Mouse (Mus musculus): ENCODE measurements around the gene Wnt10a. TPM values are rescaled to one million over a fixed set of nuclear protein-coding genes. Genes with fewer than 3 reads are reported as not detected.

Wnt10a gene
- polyA plus RNA-seq, 1 experiment from 2014 or later: not detected

GRCm38 (mm10) chr1:74787846-74788245, 3.5 kb upstream of the Wnt10a start:
- ATAC-seq (replicated peaks; ENCODE audit: insufficient number of reproducible peaks, insufficient read depth, low FRiP score, low read depth): no peak
- WGBS: 5% methylated on average over 7 of the region's 7 CpGs
- Histone ChIP-seq H3K27ac (no peak overlapping the region), H3K36me3 (no peaks in the 10 kb centered on the region), H3K9me3 (replicated peaks) (no peaks in the 10 kb centered on the region), H3K4me1 (replicated peaks) (peaks cover 20% of the 10 kb centered on the region), H3K9ac (no peak overlapping the region), H3K4me3 (no peak overlapping the region), H3K27me3 (peaks cover 98% of the 10 kb centered on the region), H3K4me2 (no peak overlapping the region)

GRCm38 (mm10) chr1:74788603-74789176, 2.6 kb upstream of the Wnt10a start:
- H3K36me3 ChIP-seq: no peaks in the 10 kb centered on the region
- H3K4me1 ChIP-seq (replicated peaks): peaks cover 20% of the 10 kb centered on the region
- H3K4me2 ChIP-seq: no peak overlapping the region
- H3K4me3 ChIP-seq: no peak overlapping the region
- 17% methylated on average over 6 of the region's 6 CpGs for WGBS
- no peak for ATAC-seq (replicated peaks; ENCODE audit: insufficient number of reproducible peaks, insufficient read depth, low FRiP score, low read depth)
- no peak overlapping the region for H3K9ac ChIP-seq
- H3K27ac ChIP-seq: no peak overlapping the region
- H3K9me3 ChIP-seq (replicated peaks): no peaks in the 10 kb centered on the region
- H3K27me3 ChIP-seq: peaks cover 98% of the 10 kb centered on the region

GRCm38 (mm10) chr1:74790095-74790494, 1.2 kb upstream of the Wnt10a start:
- H3K4me1 ChIP-seq (replicated peaks): peaks cover 24% of the 10 kb centered on the region
- WGBS: 12% methylated on average over 3 of the region's 3 CpGs
- H3K9me3 ChIP-seq (replicated peaks): no peaks in the 10 kb centered on the region
- H3K4me2 ChIP-seq: no peak overlapping the region
- H3K27ac ChIP-seq: no peak overlapping the region
- no peak for ATAC-seq (replicated peaks; ENCODE audit: insufficient number of reproducible peaks, insufficient read depth, low FRiP score, low read depth)
- no peaks in the 10 kb centered on the region for H3K36me3 ChIP-seq
- H3K4me3 ChIP-seq: no peak overlapping the region
- H3K9ac ChIP-seq: no peak overlapping the region
- H3K27me3 ChIP-seq: peaks cover 98% of the 10 kb centered on the region

- Histone ChIP-seq H3K4me2 (no peak overlapping the region), H3K4me3 (no peak overlapping the region), H3K4me1 (replicated peaks) (peaks cover 28% of the 10 kb centered on the region), H3K36me3 (no peaks in the 10 kb centered on the region), H3K27ac (no peak overlapping the region), H3K9me3 (replicated peaks) (no peaks in the 10 kb centered on the region), H3K27me3 (peaks cover 100% of the 10 kb centered on the region), H3K9ac (no peak overlapping the region)
- 15% methylated on average over 19 of the region's 19 CpGs for WGBS
- ATAC-seq (replicated peaks; ENCODE audit: insufficient number of reproducible peaks, insufficient read depth, low FRiP score, low read depth): no peak
Observed at GRCm38 (mm10) chr1:74792831-74793660, 1.7 kb downstream of the Wnt10a start.

GRCm38 (mm10) chr1:74794487-74795144, 3.3 kb downstream of the Wnt10a start:
- ATAC-seq (replicated peaks; ENCODE audit: insufficient number of reproducible peaks, insufficient read depth, low FRiP score, low read depth): 0 out of 2 replicates have a peak, but pooled peaks have one; percentile 15
- Histone ChIP-seq H3K27ac (no peak overlapping the region), H3K4me3 (peak overlapping the region; percentile 34), H3K9ac (no peak overlapping the region), H3K36me3 (no peaks in the 10 kb centered on the region), H3K9me3 (replicated peaks) (no peaks in the 10 kb centered on the region), H3K4me1 (replicated peaks) (peaks cover 28% of the 10 kb centered on the region), H3K27me3 (peaks cover 100% of the 10 kb centered on the region), H3K4me2 (peak overlapping the region; percentile 53)
- 1% methylated on average over 37 of the region's 38 CpGs for WGBS

- Histone ChIP-seq H3K36me3 (no peaks in the 10 kb centered on the region), H3K4me1 (replicated peaks) (peaks cover 28% of the 10 kb centered on the region), H3K9ac (no peak overlapping the region), H3K27me3 (peaks cover 100% of the 10 kb centered on the region), H3K27ac (no peak overlapping the region), H3K9me3 (replicated peaks) (no peaks in the 10 kb centered on the region), H3K4me2 (peak overlapping the region; percentile 53), H3K4me3 (peak overlapping the region; percentile 34)
- no peak for ATAC-seq (replicated peaks; ENCODE audit: insufficient number of reproducible peaks, insufficient read depth, low FRiP score, low read depth)
- 4% methylated on average over 8 of the region's 11 CpGs for WGBS
Observed at GRCm38 (mm10) chr1:74795145-74795529, 3.8 kb downstream of the Wnt10a start.

GRCm38 (mm10) chr1:74797459-74797858, 6.1 kb downstream of the Wnt10a start:
- peaks cover 25% of the 10 kb centered on the region for H3K4me1 ChIP-seq (replicated peaks)
- H3K4me2 ChIP-seq: no peak overlapping the region
- H3K4me3 ChIP-seq: no peak overlapping the region
- no peaks in the 10 kb centered on the region for H3K36me3 ChIP-seq
- no peak overlapping the region for H3K9ac ChIP-seq
- H3K27ac ChIP-seq: no peak overlapping the region
- H3K9me3 ChIP-seq (replicated peaks): no peaks in the 10 kb centered on the region
- 23% methylated on average over 5 of the region's 5 CpGs for WGBS
- peaks cover 98% of the 10 kb centered on the region for H3K27me3 ChIP-seq
- ATAC-seq (replicated peaks; ENCODE audit: insufficient number of reproducible peaks, insufficient read depth, low FRiP score, low read depth): no peak

- peak overlapping the region; percentile 27 for H3K4me3 ChIP-seq
- H3K4me2 ChIP-seq: peak overlapping the region; percentile 53
- peaks cover 98% of the 10 kb centered on the region for H3K27me3 ChIP-seq
- no peaks in the 10 kb centered on the region for H3K9me3 ChIP-seq (replicated peaks)
- WGBS: under 1% methylated on average over 29 of the region's 29 CpGs
- no peak for ATAC-seq (replicated peaks; ENCODE audit: insufficient number of reproducible peaks, insufficient read depth, low FRiP score, low read depth)
- H3K36me3 ChIP-seq: no peaks in the 10 kb centered on the region
- no peak overlapping the region for H3K27ac ChIP-seq
- no peak overlapping the region for H3K9ac ChIP-seq
- H3K4me1 ChIP-seq (replicated peaks): peaks cover 23% of the 10 kb centered on the region
Observed at GRCm38 (mm10) chr1:74800424-74800888, 9.1 kb downstream of the Wnt10a start.

- Histone ChIP-seq H3K4me3 (no peak overlapping the region), H3K4me2 (no peak overlapping the region), H3K36me3 (no peaks in the 10 kb centered on the region), H3K4me1 (replicated peaks) (peaks cover 30% of the 10 kb centered on the region), H3K27me3 (peaks cover 98% of the 10 kb centered on the region), H3K9me3 (replicated peaks) (no peaks in the 10 kb centered on the region), H3K9ac (no peak overlapping the region), H3K27ac (no peak overlapping the region)
- ATAC-seq (replicated peaks; ENCODE audit: insufficient number of reproducible peaks, insufficient read depth, low FRiP score, low read depth): no peak
- 25% methylated on average over 6 of the region's 6 CpGs for WGBS
Observed at GRCm38 (mm10) chr1:74801631-74802140, 10.4 kb downstream of the Wnt10a start.

- Histone ChIP-seq H3K27me3 (peaks cover 98% of the 10 kb centered on the region), H3K27ac (no peak overlapping the region), H3K9ac (peak overlapping the region; percentile 32), H3K4me2 (peak overlapping the region; percentile 86), H3K4me1 (replicated peaks) (peaks cover 40% of the 10 kb centered on the region), H3K9me3 (replicated peaks) (no peaks in the 10 kb centered on the region), H3K36me3 (no peaks in the 10 kb centered on the region), H3K4me3 (peak overlapping the region; percentile 48)
- ATAC-seq (replicated peaks; ENCODE audit: insufficient number of reproducible peaks, insufficient read depth, low FRiP score, low read depth): peak; percentile 36; the same call in 1 of the 2 replicates
- WGBS: under 1% methylated on average over 57 of the region's 57 CpGs
Observed at GRCm38 (mm10) chr1:74802795-74803656, 11.7 kb downstream of the Wnt10a start.
